Mouse (Mus musculus) ES-E14 (cell line): ENCODE data around the gene Ampd3. TPM values are rescaled to one million over a fixed set of nuclear protein-coding genes. Genes with fewer than 3 reads are reported as not detected.

Experiments
- DNase-seq: peaks from one replicate; pipeline ENCODE4 v3.0.0-alpha.2; 2013; ENCODE audit warnings: low read depth, low spot score
- H3K27ac ChIP-seq: 2 replicates; pipeline ENCODE4 v1.5.1; 2012; ENCODE audit warnings: low read depth, mild to moderate bottlenecking, low read length, moderate library complexity, mixed read lengths; ENCODE audit not compliant: poor library complexity, insufficient read depth, severe bottlenecking
- H3K36me3 ChIP-seq: 2 replicates; pipeline ENCODE4 v1.6.1; 2012; ENCODE audit warnings: mild to moderate bottlenecking, low read length, moderate library complexity, mixed read lengths; ENCODE audit not compliant: control insufficient read depth, poor library complexity, insufficient read depth, severe bottlenecking
- H3K4me1 ChIP-seq, 2 experiments: fragments of 150-350 bp in 1 of 2; sonication (generic) in 1 of 2; 2 replicates each; pipeline ENCODE4 v1.6.1; 2012; ENCODE audit warnings: low read length in 2 of 2, mild to moderate bottlenecking in 1 of 2, mixed read lengths in 1 of 2; ENCODE audit not compliant: control insufficient read depth in 2 of 2, insufficient read depth in 2 of 2, poor library complexity in 1 of 2
- H3K4me3 ChIP-seq, 2 experiments: fragments of 150-350 bp in 1 of 2; sonication (generic) in 1 of 2; 2 replicates each; pipeline ENCODE4 v1.5.1; 2012; ENCODE audit warnings: low read length in 2 of 2, low read depth in 1 of 2, mild to moderate bottlenecking in 1 of 2, mixed read lengths in 1 of 2; ENCODE audit not compliant: insufficient read depth in 1 of 2, poor library complexity in 1 of 2, severe bottlenecking in 1 of 2
- H3K9ac ChIP-seq: 2 replicates; pipeline ENCODE4 v1.6.1; 2012; ENCODE audit warnings: low read depth, mild to moderate bottlenecking, low read length, mixed read lengths; ENCODE audit not compliant: poor library complexity, insufficient read depth, severe bottlenecking
- H3K9me3 ChIP-seq: fragments of 150-350 bp; sonication (generic); 2 replicates; pipeline ENCODE4 v1.6.1; 2012; ENCODE audit warnings: low read depth, mild to moderate bottlenecking, low read length; ENCODE audit not compliant: control insufficient read depth, insufficient read depth
- CHD2 ChIP-seq: IDR thresholded peaks from 2 replicates; pipeline ENCODE4 v1.6.1; 2014; ENCODE audit warnings: mild to moderate bottlenecking, low read depth, low read length, inconsistent platforms
- HCFC1 ChIP-seq: IDR thresholded peaks from 2 replicates; pipeline ENCODE4 v1.6.1; 2012; ENCODE audit warnings: low read length, inconsistent platforms, borderline replicate concordance; ENCODE audit not compliant: insufficient read depth
- MAFK ChIP-seq: IDR thresholded peaks from 2 replicates; pipeline ENCODE4 v1.6.1; 2014; ENCODE audit warnings: mild to moderate bottlenecking, low read depth, low read length, inconsistent platforms; ENCODE audit not compliant: insufficient read depth
- ZC3H11A ChIP-seq: IDR thresholded peaks from 2 replicates; pipeline ENCODE4 v1.6.1; 2012; ENCODE audit warnings: low read depth, mild to moderate bottlenecking, inconsistent platforms, low read length, borderline replicate concordance
- ZNF384 ChIP-seq: IDR thresholded peaks from 2 replicates; pipeline ENCODE4 v1.6.1; 2012; ENCODE audit warnings: low read depth, low read length, inconsistent platforms
- in situ Hi-C, 2 experiments: fragments of 600-800 bp; cut with MboI; formaldehyde crosslinking; loops; one replicate each; pipeline ENCODE4 v1.15.1; 2025; ENCODE audit warnings: low sequenced_read_pairs in 2 of 2, inconsistent platforms in 1 of 2; ENCODE audit not compliant: unreplicated experiment in 2 of 2
- total RNA-seq: library from RNA; depleted of rRNA; stranded (reverse); fragments of 300-350 nt; gene quantifications from 2 replicates; pipeline ENCODE4 v1.2.3, GENCODE M21; 2012

Ampd3 gene
- total RNA-seq, 1 experiment, result 2.4 TPM

DNA sequence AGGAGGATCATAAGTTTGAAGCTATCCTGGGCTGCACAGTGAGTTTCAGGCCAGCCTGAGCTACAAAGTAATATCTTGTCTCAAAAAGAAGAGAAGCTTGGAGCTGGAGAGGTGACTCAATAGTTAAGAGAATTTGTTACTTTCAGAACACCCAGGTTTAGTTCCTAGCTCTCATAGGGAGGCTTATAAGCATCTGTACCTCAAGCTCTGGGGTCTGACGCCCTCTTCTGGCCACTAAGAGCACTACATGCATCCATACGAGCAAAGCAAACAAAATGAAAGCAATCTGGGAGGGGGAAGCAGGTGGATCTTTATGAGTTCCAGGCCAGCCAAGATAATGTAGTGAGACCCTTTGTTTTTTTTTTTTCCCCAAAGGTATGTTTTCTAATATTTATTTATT is 31.1 kb upstream of the Ampd3 start:
- no peak overlapping the region for H3K4me3 ChIP-seq
- in situ Hi-C loops, result no loop called here
- DNase-seq, result no peak

DNA sequence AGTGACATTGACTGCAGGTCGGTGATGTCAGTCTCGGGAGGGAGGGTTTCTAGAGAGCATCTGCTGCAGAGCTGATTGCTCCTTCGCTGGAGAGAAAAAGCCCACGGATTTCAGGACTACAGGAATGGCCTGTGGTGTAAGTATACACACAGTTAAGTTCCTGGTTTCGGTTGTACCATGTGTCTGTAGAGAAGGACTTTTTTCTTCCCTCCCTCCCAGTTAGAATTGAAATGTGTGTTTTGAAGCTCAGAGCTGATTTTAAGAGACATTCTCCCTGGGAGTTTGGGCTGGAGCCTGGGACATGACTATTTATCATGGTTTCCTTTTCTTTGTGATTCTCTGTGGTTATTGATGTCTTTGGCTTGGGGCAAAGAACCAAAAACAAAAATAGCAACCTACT is 28.2 kb upstream of the Ampd3 start:
- H3K27ac ChIP-seq, result no peak overlapping the region
- in situ Hi-C loops, result no loop called here

More for the DNA sequence above, 31.1 kb upstream of the Ampd3 start:
- Histone ChIP-seq H3K4me1 (peaks cover 0 to under 1% of the 10 kb centered on the region in 2 experiments; a peak in 1 of 4 replicates), H3K9me3 (no peaks in the 10 kb centered on the region), H3K27ac (no peak overlapping the region), H3K36me3 (no peaks in the 10 kb centered on the region), H3K9ac (no peak overlapping the region)
- no peak for TF ChIP-seq MAFK
- TF ChIP-seq ZC3H11A, result 0 out of 2 replicates have a peak, but pooled peaks have one; percentile 9

DNA sequence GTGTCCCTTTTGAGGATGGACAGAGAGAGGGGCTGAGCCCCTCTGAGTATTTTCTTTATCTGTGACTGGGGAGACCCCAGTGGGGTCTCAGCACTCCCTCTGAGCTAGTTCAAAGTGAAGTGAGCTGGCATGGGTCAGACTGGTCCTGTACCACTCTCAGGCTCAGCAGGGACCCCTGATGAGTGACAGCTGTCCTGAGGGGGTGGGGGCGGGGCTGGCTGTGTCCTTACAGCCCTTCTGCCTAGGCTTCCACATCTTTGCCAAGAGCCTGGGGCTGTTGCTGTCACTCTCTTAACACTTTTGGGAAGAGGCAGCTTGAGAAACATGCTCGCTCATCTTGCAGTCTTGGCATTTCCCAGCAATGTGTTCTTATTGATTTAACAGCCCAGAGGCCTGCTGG is 27.8 kb upstream of the Ampd3 start:
- Histone ChIP-seq H3K9ac (no peak overlapping the region), H3K4me1 (peaks cover 0 to 3% of the 10 kb centered on the region in 2 experiments; a peak in 1 of 4 replicates), H3K27ac (no peak overlapping the region), H3K4me3 (no peak overlapping the region), H3K9me3 (no peaks in the 10 kb centered on the region), H3K36me3 (no peaks in the 10 kb centered on the region)
- no peak for DNase-seq
- no peak for TF ChIP-seq CHD2
- in situ Hi-C loops, result no loop called here

More for the DNA sequence above, 28.2 kb upstream of the Ampd3 start:
- Histone ChIP-seq H3K9me3 (no peaks in the 10 kb centered on the region), H3K36me3 (no peaks in the 10 kb centered on the region), H3K9ac (no peak overlapping the region), H3K4me1 (no peaks in the 10 kb centered on the region; a peak in 1 of 4 replicates), H3K4me3 (no peak overlapping the region)
- no peak for TF ChIP-seq ZNF384
- no peak for TF ChIP-seq MAFK
- TF ChIP-seq CHD2, result no peak
- no peak for TF ChIP-seq ZC3H11A
- TF ChIP-seq HCFC1, result no peak
- DNase-seq, result no peak

DNA sequence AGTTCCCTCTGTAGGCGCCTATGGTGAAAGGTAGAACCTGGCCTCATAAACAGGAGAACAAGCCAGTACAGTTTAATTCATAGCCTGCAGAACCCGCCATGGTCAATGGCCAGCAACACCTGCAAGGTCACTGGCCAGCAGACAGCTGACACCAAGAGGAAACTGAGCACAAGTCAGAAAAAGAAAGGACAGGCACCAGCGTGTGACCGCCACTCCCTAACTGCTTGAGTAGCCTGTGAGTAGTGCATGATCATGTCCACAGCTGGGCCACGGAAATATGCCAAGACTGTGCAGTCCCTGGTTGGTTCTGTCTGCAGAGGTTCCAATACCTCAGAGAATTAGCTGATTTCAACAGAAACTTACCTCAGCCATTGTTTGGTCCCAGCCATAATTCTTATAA is 26.0 kb upstream of the Ampd3 start:
- DNase-seq, result no peak
- Histone ChIP-seq H3K4me1 (peaks cover 9 to 16% of the 10 kb centered on the region in 2 experiments), H3K36me3 (no peaks in the 10 kb centered on the region), H3K27ac (no peak overlapping the region), H3K9me3 (no peaks in the 10 kb centered on the region), H3K9ac (no peak overlapping the region), H3K4me3 (no peak overlapping the region)
- TF ChIP-seq MAFK, result no peak
- TF ChIP-seq HCFC1, result no peak
- TF ChIP-seq ZNF384, result no peak
- no peak for TF ChIP-seq CHD2
- no peak for TF ChIP-seq ZC3H11A
- in situ Hi-C loops, result no loop called here

DNA sequence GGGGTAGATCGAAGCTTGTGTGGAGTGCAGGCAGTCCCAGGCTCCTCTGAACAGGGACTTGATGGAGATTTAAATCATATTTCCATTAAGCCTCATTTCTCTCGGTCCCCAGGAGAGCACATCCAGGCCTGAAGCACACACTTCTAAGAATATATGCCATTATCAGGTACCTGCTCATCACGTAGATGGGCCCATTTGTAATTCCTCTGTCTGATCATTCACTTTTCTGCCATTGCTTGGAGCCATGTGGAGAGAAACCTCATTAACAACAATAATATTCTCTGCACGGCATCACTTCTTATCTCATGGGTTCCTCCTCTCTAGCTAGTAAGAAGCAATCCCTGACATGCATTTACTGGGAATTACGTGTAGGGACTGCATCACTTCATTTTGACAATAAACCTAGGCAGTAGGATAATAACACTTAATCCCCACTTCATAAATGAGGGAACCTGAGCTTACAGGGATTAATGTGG is 21.9 kb upstream of the Ampd3 start:
- in situ Hi-C loops, result no loop called here
- no peak for DNase-seq
- H3K36me3 ChIP-seq, result no peaks in the 10 kb centered on the region
- H3K9ac ChIP-seq, result peak overlapping the region; percentile 45; the same call in 1 of the 2 replicates
- peak overlapping the region; percentile 0; the same call in 1 of the 2 replicates for H3K27ac ChIP-seq
- peak overlapping the region in 1 of 2 experiments; percentile 8; a peak in 1 of 4 replicates for H3K4me3 ChIP-seq
- peaks cover 11 to 24% of the 10 kb centered on the region in 2 experiments for H3K4me1 ChIP-seq
- H3K9me3 ChIP-seq, result no peaks in the 10 kb centered on the region; the same call in 1 of the 2 replicates
- no peak for TF ChIP-seq MAFK
- no peak for TF ChIP-seq ZC3H11A
- no peak for TF ChIP-seq HCFC1
- no peak for TF ChIP-seq ZNF384
- TF ChIP-seq CHD2, result no peak
